Mouse (Mus musculus) stomach, embryonic 14.5 days (tissue): ENCODE results near the gene Zfp428. TPM values are rescaled to one million over a fixed set of nuclear protein-coding genes. Genes with fewer than 3 reads are reported as not detected.

Experiments
- ATAC-seq: fragments of 200-750 bp; cut with Nextera tagmentation; 2 replicates; pipeline ENCODE4 v1.8.0; 2017; ENCODE audit warnings: low read depth, moderate TSS enrichment; ENCODE audit not compliant: insufficient number of reproducible peaks, insufficient read depth, low FRiP score
- H3K27ac ChIP-seq: fragments of 300-500 bp; sonication (generic); 2 replicates; pipeline ENCODE4 v1.5.1; 2014; ENCODE audit warnings: mild to moderate bottlenecking, low read length, moderate library complexity, mixed read lengths
- H3K27me3 ChIP-seq: fragments of 300-500 bp; sonication (generic); 2 replicates; pipeline ENCODE4 v1.6.1; 2014; ENCODE audit warnings: low read length, control low read depth, mixed read lengths; ENCODE audit not compliant: control insufficient read depth, insufficient read depth
- H3K36me3 ChIP-seq: fragments of 300-500 bp; sonication (generic); 2 replicates; pipeline ENCODE4 v1.6.1; 2014; ENCODE audit warnings: mild to moderate bottlenecking, control low read depth, low read length, moderate library complexity, mixed read lengths; ENCODE audit not compliant: control insufficient read depth, insufficient read depth
- H3K4me1 ChIP-seq: fragments of 300-500 bp; sonication (generic); 2 replicates; pipeline ENCODE4 v1.6.1; 2014; ENCODE audit warnings: low read length, control low read depth, mixed read lengths; ENCODE audit not compliant: control insufficient read depth, insufficient read depth
- H3K4me2 ChIP-seq: fragments of 300-500 bp; sonication (generic); replicated peaks from 2 replicates; pipeline ENCODE4 v1.6.1; 2014; ENCODE audit warnings: low read depth, low read length, control low read depth
- H3K4me3 ChIP-seq: fragments of 300-500 bp; sonication (generic); 2 replicates; pipeline ENCODE4 v1.5.1; 2014; ENCODE audit warnings: low read depth, low read length, control low read depth
- H3K9ac ChIP-seq: fragments of 300-500 bp; sonication (generic); replicated peaks from 2 replicates; pipeline ENCODE4 v1.6.1; 2014; ENCODE audit warnings: low read depth, mild to moderate bottlenecking, control low read depth, low read length, moderate library complexity, mixed read lengths
- H3K9me3 ChIP-seq: fragments of 300-500 bp; sonication (generic); 2 replicates; pipeline ENCODE4 v1.6.1; 2016; ENCODE audit warnings: low read depth, low read length, control low read depth; ENCODE audit not compliant: control insufficient read depth
- WGBS: fragments of 180-500 bp; shearing (Covaris S2); extraction: QIAGEN DNeasy Blood & Tissue Kit; methylation state at CpG from one replicate; pipeline ENCODE4 v1.1.7; 2014; 5-methylcytosine and 5-hydroxymethylcytosine counted together
- polyA plus RNA-seq: library from polyadenylated mRNA; unstranded; fragments of >200 nt; fragmentation: Nextera tagmentation; extraction: Ambion mirVana; gene quantifications from 2 replicates; pipeline ENCODE4 v1.2.1, GENCODE M21; 2014

The Zfp428 gene
- polyA plus RNA-seq, 1 experiment from 2014 or later = 28.5 TPM

DNA sequence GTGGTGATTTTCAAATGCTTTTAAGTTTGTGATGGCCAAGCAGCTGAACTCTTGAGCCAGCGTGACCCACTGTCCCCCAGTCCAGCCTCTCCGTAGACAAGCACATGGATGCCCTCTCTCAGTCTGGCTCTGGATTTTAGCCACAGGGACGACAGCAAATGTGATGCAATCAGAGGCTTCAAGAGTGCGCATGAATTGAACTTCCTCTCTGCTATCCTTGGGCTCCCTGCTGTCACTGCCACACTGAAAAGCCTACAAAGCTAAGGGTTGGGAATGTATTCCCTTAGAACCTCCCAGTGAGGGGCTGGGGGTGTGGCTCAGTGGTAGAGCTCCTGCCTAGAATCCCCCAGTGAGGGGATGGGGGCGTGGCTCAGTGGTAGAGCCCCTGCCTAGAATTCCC lies 31.9 kb downstream of the Zfp428 start:
- H3K36me3 ChIP-seq = peaks cover 14% of the 10 kb centered on the region
- no peaks in the 10 kb centered on the region for H3K27me3 ChIP-seq
- no peak for ATAC-seq
- WGBS = 76% methylated on average over 5 of the region's 5 CpGs
- no peak overlapping the region for H3K9ac ChIP-seq
- no peaks in the 10 kb centered on the region for H3K9me3 ChIP-seq
- no peak overlapping the region for H3K4me3 ChIP-seq
- H3K4me1 ChIP-seq = no peaks in the 10 kb centered on the region
- H3K27ac ChIP-seq = no peak overlapping the region
- H3K4me2 ChIP-seq = no peak overlapping the region

DNA sequence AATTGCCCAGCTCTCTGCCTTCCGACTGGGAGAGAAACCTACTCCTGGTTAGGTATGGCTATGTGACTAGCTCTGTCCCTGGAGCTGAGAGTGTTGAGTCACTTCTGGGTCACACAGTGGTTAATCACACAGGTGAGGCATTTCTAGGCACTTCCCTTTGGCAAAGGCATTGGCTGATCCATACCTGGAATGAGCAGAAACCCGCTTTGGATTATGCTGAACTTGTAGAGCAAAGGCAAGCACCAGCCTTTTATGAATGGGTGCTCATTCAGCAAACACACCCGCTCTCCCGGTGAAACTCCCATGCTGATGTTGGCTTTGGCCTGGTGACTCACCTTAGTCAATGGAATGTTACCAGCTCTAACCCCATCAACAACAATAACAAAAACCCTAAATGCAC lies 32.9 kb downstream of the Zfp428 start:
- Histone ChIP-seq H3K36me3 (peaks cover 8% of the 10 kb centered on the region), H3K9me3 (no peaks in the 10 kb centered on the region), H3K4me3 (no peak overlapping the region), H3K4me2 (no peak overlapping the region), H3K9ac (no peak overlapping the region), H3K27me3 (no peaks in the 10 kb centered on the region), H3K4me1 (no peaks in the 10 kb centered on the region), H3K27ac (no peak overlapping the region)
- WGBS = 83% methylated on average over 4 of the region's 4 CpGs
- ATAC-seq = no peak

DNA sequence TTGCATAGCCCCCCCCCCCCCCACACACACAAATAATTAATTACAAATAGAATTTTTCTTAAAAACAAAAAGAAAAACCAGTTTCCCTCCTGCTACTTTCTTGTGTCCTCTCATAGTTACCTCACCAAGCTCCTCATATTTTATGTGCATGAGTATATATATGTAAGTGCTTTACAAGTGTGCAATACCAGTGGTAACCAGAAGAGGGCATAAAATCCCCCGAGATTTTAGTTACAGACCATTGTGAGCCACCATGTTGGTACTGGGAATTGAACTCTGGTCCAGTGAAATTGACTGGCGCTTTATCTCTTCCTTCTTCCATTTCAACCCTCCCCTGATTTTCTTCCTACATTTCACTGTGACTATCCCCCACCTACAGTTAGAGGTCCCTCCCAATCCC lies 37.7 kb downstream of the Zfp428 start:
- no peak overlapping the region for H3K27ac ChIP-seq
- WGBS = 84% methylated on average over 2 of the region's 2 CpGs

DNA sequence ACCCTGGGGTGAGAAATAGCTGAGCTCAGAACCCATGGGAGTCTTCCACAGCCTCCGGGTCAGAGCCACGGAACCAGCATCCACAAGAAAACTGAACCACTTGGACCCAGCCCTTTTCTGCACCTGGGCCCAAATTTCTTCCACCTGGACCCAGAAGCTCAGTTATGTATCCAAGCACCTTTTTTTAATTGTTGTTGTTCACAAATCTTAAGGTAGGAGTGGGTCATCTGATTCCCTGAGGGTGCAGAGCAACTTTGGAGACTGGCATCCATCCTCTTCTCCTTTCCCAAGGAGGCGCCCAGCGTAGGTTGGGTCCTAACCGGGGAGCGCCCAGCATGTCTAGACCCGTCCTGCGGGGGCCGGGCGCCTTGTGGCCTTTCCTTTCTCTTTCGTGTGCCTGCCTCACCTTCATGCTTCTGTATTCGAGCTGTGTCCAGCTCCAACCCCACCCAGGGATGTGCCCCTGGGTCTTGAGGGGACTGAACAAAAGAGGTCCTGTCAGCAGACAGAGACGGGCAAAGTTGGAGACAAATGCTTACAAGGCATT lies 39.3 kb downstream of the Zfp428 start, which contains the start of the genes Pinlyp and Xrcc1:
Gene Pinlyp (minus strand): TSS at position 51 of the 547 bp plus-strand sequence.
Gene Xrcc1 (plus strand): TSS at position 222 of the 547 bp plus-strand sequence.
- peak within 1 kb of the TSS; percentile 86 for H3K4me3 ChIP-seq
- H3K27me3 ChIP-seq = no peaks in the 10 kb centered on the region
- peaks cover 12% of the 10 kb centered on the region for H3K36me3 ChIP-seq
- peak within 1 kb of the TSS; percentile 73 for H3K9ac ChIP-seq
- peak within 1 kb of the TSS; percentile 76 for H3K27ac ChIP-seq
- WGBS = 32% methylated on average over 13 of the region's 13 CpGs
- H3K4me2 ChIP-seq = peak within 1 kb of the TSS; percentile 66
- no peak for ATAC-seq
- H3K9me3 ChIP-seq = no peaks in the 10 kb centered on the region
- H3K4me1 ChIP-seq = peaks cover 11% of the 10 kb centered on the region; the same call in 1 of the 2 replicates

More for the DNA sequence above, 37.7 kb downstream of the Zfp428 start:
- H3K4me1 ChIP-seq = peaks cover 11% of the 10 kb centered on the region; the same call in 1 of the 2 replicates
- no peaks in the 10 kb centered on the region for H3K9me3 ChIP-seq
- ATAC-seq = no peak
- H3K4me2 ChIP-seq = no peak overlapping the region
- H3K9ac ChIP-seq = no peak overlapping the region
- H3K4me3 ChIP-seq = no peak overlapping the region
- no peaks in the 10 kb centered on the region for H3K27me3 ChIP-seq
- H3K36me3 ChIP-seq = peaks cover 3% of the 10 kb centered on the region

DNA sequence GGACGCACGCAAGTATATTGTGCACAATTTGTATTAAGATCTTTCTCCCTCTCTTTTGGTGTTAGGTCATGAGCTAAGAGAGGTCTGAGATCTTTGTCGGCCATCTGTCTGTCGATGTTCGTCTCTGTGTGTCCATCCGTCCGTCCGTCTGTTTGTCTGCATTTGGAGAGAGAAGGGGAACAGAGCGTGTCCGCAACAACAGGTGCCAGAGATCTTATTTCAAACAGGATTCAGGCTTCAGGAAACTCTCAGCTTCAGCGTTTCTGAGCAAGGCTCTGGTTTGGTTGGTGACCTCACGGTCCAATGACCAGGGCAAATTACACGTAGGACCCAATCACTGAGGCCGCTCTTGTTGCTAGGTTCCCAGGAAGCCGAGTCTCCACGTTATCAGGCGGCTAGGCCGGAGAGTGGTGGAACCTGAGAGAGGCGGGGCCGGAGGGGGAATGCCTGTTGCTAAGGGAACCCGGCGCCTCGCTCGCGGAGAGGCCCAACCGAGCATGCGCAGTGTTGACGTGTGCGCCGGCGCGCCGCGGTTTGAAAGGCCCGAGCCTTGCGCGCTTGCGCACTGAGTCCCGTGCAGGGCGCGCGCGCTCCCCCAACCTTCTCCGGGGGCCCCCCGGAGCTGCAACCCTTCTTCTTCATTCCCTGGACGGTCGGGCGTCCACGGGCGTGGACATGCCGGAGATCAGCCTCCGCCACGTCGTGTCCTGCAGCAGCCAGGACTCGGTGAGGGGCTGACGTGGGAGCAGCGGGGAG lies 40.0 kb downstream of the Zfp428 start:
- ATAC-seq = peak; percentile 99
- Histone ChIP-seq H3K27ac (peak overlapping the region; percentile 76), H3K4me2 (peak overlapping the region; percentile 66), H3K27me3 (no peaks in the 10 kb centered on the region), H3K9ac (peak overlapping the region; percentile 73), H3K4me1 (peaks cover 11% of the 10 kb centered on the region; the same call in 1 of the 2 replicates), H3K9me3 (no peaks in the 10 kb centered on the region), H3K36me3 (peaks cover 13% of the 10 kb centered on the region), H3K4me3 (peak overlapping the region; percentile 86)
- WGBS = under 1% methylated on average over 57 of the region's 57 CpGs

DNA sequence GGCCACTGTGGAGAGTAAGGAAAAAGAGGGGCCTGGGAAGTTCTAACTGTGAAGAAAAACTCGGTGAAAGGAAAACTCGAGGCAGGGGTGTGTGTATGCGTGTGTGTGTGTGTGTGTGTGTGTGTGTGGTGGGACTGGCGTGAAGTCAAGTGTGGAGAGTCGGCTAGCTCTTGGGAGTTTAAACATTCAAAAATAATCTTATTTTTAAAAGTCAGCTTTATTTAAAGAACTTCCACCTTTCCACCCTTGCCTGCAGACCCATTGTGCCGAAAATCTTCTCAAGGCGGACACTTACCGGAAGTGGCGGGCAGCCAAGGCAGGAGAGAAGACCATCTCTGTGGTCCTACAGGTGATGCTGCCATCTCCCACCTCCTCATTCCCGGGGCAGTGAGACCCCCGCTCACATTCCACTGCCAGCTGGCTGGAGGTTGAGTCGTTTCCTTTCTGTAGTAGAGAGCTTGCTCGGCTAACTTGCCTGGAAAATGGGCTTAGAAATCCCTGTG lies 40.8 kb downstream of the Zfp428 start:
- H3K9me3 ChIP-seq = no peaks in the 10 kb centered on the region
- 22% methylated on average over 13 of the region's 13 CpGs for WGBS
- H3K4me1 ChIP-seq = peaks cover 11% of the 10 kb centered on the region; the same call in 1 of the 2 replicates
- peak overlapping the region; percentile 86 for H3K4me3 ChIP-seq
- peaks cover 19% of the 10 kb centered on the region for H3K36me3 ChIP-seq
- H3K4me2 ChIP-seq = peak overlapping the region; percentile 66
- no peak overlapping the region for H3K27ac ChIP-seq
- H3K27me3 ChIP-seq = no peaks in the 10 kb centered on the region
- H3K9ac ChIP-seq = peak overlapping the region; percentile 73
- no peak for ATAC-seq

DNA sequence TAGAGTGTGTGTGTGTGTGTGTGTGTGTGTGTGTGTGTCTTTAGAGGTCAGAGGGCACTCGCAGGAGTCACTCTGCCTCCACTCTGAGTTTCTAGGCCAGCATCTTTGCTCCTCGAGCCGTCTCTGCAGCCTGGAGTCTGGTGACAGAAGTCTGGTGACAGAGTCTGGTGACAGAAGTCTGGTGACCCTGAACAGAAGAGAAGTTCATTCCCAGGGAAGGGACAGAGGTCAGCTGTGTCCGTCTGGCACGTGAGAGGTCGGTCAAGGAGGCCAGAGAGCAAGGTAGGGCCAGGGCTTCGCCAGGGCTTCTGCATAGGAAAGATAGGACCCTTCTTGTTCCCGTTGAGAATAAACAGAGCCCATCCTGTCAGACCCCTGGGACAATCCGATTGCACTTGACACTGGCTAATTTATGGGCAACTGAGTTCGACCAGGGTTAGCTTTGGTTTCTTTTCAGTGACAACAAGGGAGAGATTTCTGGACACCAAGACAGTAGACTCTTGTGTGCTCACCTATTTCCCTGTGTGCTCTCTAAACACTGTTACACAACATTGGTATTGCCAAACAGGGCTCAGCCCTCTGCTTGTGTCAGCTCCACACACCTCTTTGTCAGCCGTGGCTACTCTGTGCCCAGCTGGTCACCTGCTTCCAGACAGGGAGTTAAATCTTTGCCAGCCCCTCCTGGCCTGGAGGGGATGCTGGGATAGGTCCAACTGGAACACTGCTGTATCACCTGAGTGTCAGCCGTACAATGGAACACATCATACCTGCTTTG lies 45.4 kb downstream of the Zfp428 start:
- H3K9ac ChIP-seq = no peak overlapping the region
- H3K4me2 ChIP-seq = no peak overlapping the region
- H3K4me1 ChIP-seq = peaks cover 7% of the 10 kb centered on the region; the same call in 1 of the 2 replicates
- WGBS = 85% methylated on average over 12 of the region's 12 CpGs
- no peaks in the 10 kb centered on the region for H3K9me3 ChIP-seq
- H3K36me3 ChIP-seq = peaks cover 31% of the 10 kb centered on the region
- no peaks in the 10 kb centered on the region for H3K27me3 ChIP-seq
- no peak for ATAC-seq
- no peak overlapping the region for H3K4me3 ChIP-seq
- no peak overlapping the region for H3K27ac ChIP-seq

DNA sequence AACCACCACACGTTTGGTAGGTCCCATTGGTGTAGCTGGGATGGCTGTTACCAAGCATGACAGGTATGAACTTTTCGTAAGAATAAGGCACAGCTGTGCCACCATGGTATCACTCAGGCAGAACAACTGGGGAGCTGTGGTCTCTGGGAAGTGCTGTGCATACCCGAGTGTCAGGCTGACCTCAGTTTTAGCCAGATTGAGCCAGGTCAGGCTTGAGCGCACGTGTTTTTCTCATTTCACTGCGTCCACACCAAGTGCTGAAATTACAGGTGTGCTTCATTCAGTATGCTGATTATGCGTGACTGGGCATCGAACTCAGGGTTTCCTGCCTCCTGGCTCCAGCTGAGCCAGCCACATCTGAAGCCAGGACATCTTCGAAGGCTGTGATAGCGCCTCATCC lies 49.0 kb downstream of the Zfp428 start:
- Histone ChIP-seq H3K36me3 (peaks cover 37% of the 10 kb centered on the region), H3K9ac (no peak overlapping the region), H3K27ac (no peak overlapping the region), H3K4me1 (no peaks in the 10 kb centered on the region), H3K4me2 (no peak overlapping the region), H3K9me3 (no peaks in the 10 kb centered on the region), H3K4me3 (no peak overlapping the region), H3K27me3 (no peaks in the 10 kb centered on the region)
- 93% methylated on average over 10 of the region's 10 CpGs for WGBS
- ATAC-seq = no peak
